ENCODE assay signal across 34 mouse cellular contexts in genomic region chr11:30148888-30149287, GRCm38 (mm10).
A peak's percentile ranks its signal among the peaks of the same experiment; 100 is the strongest.
DNase-seq lines count a peak whose midpoint lies in the region; ATAC-seq and TF ChIP-seq lines count a peak whose summit lies in the region.
"Had no signal": no experiment of that assay in that cellular context is flagged by ENCODE, and none has a peak within 500 bp of the region (broad histone marks: within the 10 kb centered on the region; RNA-seq: fewer than 3 reads in every experiment).

No protein-coding gene starts in this region.

- peaks cover 87% of the 10 kb centered on the region for H3K36me3 ChIP-seq in heart, postnatal 0 days (replicated peaks; ENCODE audit: control insufficient read depth, insufficient read depth, low read length)
- H3K36me3 ChIP-seq in spleen, adult 2 months (ENCODE audit: control insufficient read depth, insufficient read depth, low read length) = peaks cover 41% of the 10 kb centered on the region
- peaks cover 57% of the 10 kb centered on the region for H3K36me3 ChIP-seq in forebrain, embryonic 15.5 days

- H3K9ac ChIP-seq in heart, postnatal 0 days (replicated peaks; ENCODE audit: low read depth, low read length) = no peak overlapping the region
- no peak overlapping the region for H3K9ac ChIP-seq in forebrain, embryonic 15.5 days (replicated peaks)
- H3K9ac ChIP-seq: forebrain, embryonic 13.5 days; hindbrain, embryonic 12.5 days; intestine, embryonic 15.5 days; kidney, embryonic 15.5 days; limb, embryonic 15.5 days; liver, embryonic 14.5 days had no signal

- no peaks in the 10 kb centered on the region for H3K27me3 ChIP-seq in heart, postnatal 0 days (ENCODE audit: control insufficient read depth, insufficient read depth, low read length)
- no peaks in the 10 kb centered on the region for H3K27me3 ChIP-seq in spleen, adult 2 months (ENCODE audit: control insufficient read depth, insufficient read depth, low read length)
- no peaks in the 10 kb centered on the region for H3K27me3 ChIP-seq in forebrain, embryonic 15.5 days
- H3K27me3 ChIP-seq: CH12.LX; forebrain, embryonic 13.5 days; hindbrain, embryonic 12.5 days; intestine, embryonic 15.5 days; kidney, embryonic 15.5 days; limb, embryonic 15.5 days; Patski had no signal

- no peaks in the 10 kb centered on the region for H3K9me3 ChIP-seq in heart, postnatal 0 days (replicated peaks; ENCODE audit: control insufficient read depth, low read length)
- H3K9me3 ChIP-seq in forebrain, embryonic 15.5 days = no peaks in the 10 kb centered on the region
- H3K9me3 ChIP-seq: forebrain, embryonic 13.5 days; hindbrain, embryonic 12.5 days; intestine, embryonic 15.5 days; kidney, embryonic 15.5 days; limb, embryonic 10.5 days; limb, embryonic 15.5 days had no signal

- peaks cover 11% of the 10 kb centered on the region; the same call in 1 of the 2 replicates for H3K4me1 ChIP-seq in heart, postnatal 0 days (ENCODE audit: control insufficient read depth, insufficient read depth)
- H3K4me1 ChIP-seq in spleen, adult 2 months (ENCODE audit: control insufficient read depth, insufficient read depth, insufficient read length) = no peaks in the 10 kb centered on the region; the same call in 1 of the 2 replicates
- no peaks in the 10 kb centered on the region for H3K4me1 ChIP-seq in forebrain, embryonic 15.5 days
- H3K4me1 ChIP-seq: forebrain, embryonic 13.5 days; hindbrain, embryonic 12.5 days; intestine, embryonic 15.5 days had no signal

- 62% methylated on average over 5 of the region's 5 CpGs for WGBS in heart, postnatal 0 days
- WGBS in spleen, adult 2 months = 84% methylated on average over 5 of the region's 5 CpGs
- 87% methylated on average over 5 of the region's 5 CpGs for WGBS in forebrain, embryonic 15.5 days

- no peak overlapping the region for H3K4me3 ChIP-seq in heart, postnatal 0 days (ENCODE audit: low read depth, low read length)
- H3K4me3 ChIP-seq in spleen, adult 2 months (ENCODE audit: extremely low read depth, insufficient read depth, insufficient read length) = no peak overlapping the region
- H3K4me3 ChIP-seq in forebrain, embryonic 15.5 days = no peak overlapping the region
- H3K4me3 ChIP-seq: forebrain, embryonic 13.5 days; gastrocnemius, adult 2 months; heart, adult 2 months; hindbrain, embryonic 12.5 days; intestine, embryonic 15.5 days; kidney, embryonic 15.5 days; limb, embryonic 10.5 days; limb, embryonic 15.5 days had no signal

- TF ChIP-seq POLR2A in spleen, adult 2 months (IDR thresholded peaks at IDR 0.05; ENCODE audit: low read depth, low read length) = no peak

- peak; percentile 46 for ATAC-seq in frontal cortex, adult (ENCODE audit: low TSS enrichment)
- ATAC-seq in heart, postnatal 0 days (ENCODE audit: insufficient read depth, low read depth) = no peak
- no peak for ATAC-seq in forebrain, embryonic 15.5 days (replicated peaks)
- ATAC-seq: forebrain, embryonic 13.5 days; hindbrain, postnatal 0 days; intestine, embryonic 15.5 days; Patski had no signal

- TF ChIP-seq EP300 in heart, postnatal 0 days (IDR thresholded peaks at IDR 0.05; ENCODE audit: low read depth) = no peak

- no peak for TF ChIP-seq CTCF in heart, postnatal 0 days (IDR thresholded peaks at IDR 0.05; ENCODE audit: low read depth)
- TF ChIP-seq CTCF in spleen, adult 2 months (IDR thresholded peaks at IDR 0.05; ENCODE audit: extremely low read depth, insufficient read depth, insufficient read length, insufficient replicate concordance) = no peak

- peak overlapping the region; percentile 39; the same call in 1 of the 2 replicates for H3K27ac ChIP-seq in heart, postnatal 0 days (ENCODE audit: low read depth)
- peak overlapping the region; percentile 22; the same call in 1 of the 2 replicates for H3K27ac ChIP-seq in spleen, adult 2 months (ENCODE audit: insufficient read depth, low read length)
- no peak overlapping the region for H3K27ac ChIP-seq in forebrain, embryonic 15.5 days (replicated peaks)
- H3K27ac ChIP-seq: forebrain, embryonic 13.5 days; gastrocnemius, adult 2 months; hindbrain, embryonic 12.5 days; hindbrain, postnatal 0 days; intestine, embryonic 15.5 days; kidney, embryonic 15.5 days; limb, embryonic 10.5 days; limb, embryonic 15.5 days; liver, embryonic 14.5 days; macrophage; stomach, postnatal 0 days had no signal

- DNase-seq in frontal cortex, postnatal 25 days (ENCODE audit: low spot score in 2 of 2) = no peak
- no peak for DNase-seq in heart, postnatal 0 days (ENCODE audit: low spot score)
- no peak for DNase-seq in heart, postnatal 4 days
- DNase-seq in spleen, adult 2 months (ENCODE audit: low read depth in 1 of 2, low spot score in 2 of 2) = no peak
- DNase-seq in spleen, postnatal 14 days (ENCODE audit: low spot score in 2 of 2) = no peak
- no peak for DNase-seq in cerebellum, postnatal 25 days
- DNase-seq: adrenal gland, postnatal 25 days; cerebellum, adult 2 months; cerebellum, postnatal 14 days; gastrocnemius, adult 2 months; gastrocnemius, postnatal 36 days; heart, adult 2 months; heart, postnatal 10 days; kidney, postnatal 25 days; lung, adult 2 months; lung, postnatal 10 days; midbrain, embryonic 14.5 days; right cerebral cortex, postnatal 14 days; thymus, adult 18-20 months; thymus, postnatal 25 days had no signal

- no peak overlapping the region for H3K4me2 ChIP-seq in heart, postnatal 0 days (ENCODE audit: low read depth, low read length)
- no peak overlapping the region for H3K4me2 ChIP-seq in forebrain, embryonic 15.5 days (replicated peaks)
- H3K4me2 ChIP-seq: forebrain, embryonic 13.5 days; hindbrain, embryonic 12.5 days; intestine, embryonic 15.5 days; kidney, embryonic 15.5 days; limb, embryonic 15.5 days had no signal
